Mouse (Mus musculus) small intestine, adult 2 months (tissue): ENCODE measurements around the gene Rere. TPM values are rescaled to one million over a fixed set of nuclear protein-coding genes. Genes with fewer than 3 reads are reported as not detected.

Experiments
- H3K27ac ChIP-seq: fragments of 200-500 bp; 2 replicates; pipeline ENCODE4 v1.5.1; 2012; ENCODE audit warnings: low read depth, low read length, control low read depth, inconsistent platforms; ENCODE audit not compliant: insufficient read depth
- H3K27me3 ChIP-seq: fragments of 200-500 bp; 2 replicates; pipeline ENCODE4 v1.6.1; 2012; ENCODE audit warnings: mild to moderate bottlenecking, moderate library complexity, low read length, inconsistent platforms; ENCODE audit not compliant: control insufficient read depth, insufficient read depth
- H3K36me3 ChIP-seq: fragments of 200-500 bp; 2 replicates; pipeline ENCODE4 v1.6.1; 2012; ENCODE audit warnings: mild to moderate bottlenecking, low read length, control low read depth, inconsistent platforms; ENCODE audit not compliant: control insufficient read depth, insufficient read depth
- H3K4me1 ChIP-seq: fragments of 200-500 bp; 2 replicates; pipeline ENCODE4 v1.6.1; 2012; ENCODE audit warnings: low read length, inconsistent platforms, mixed read lengths; ENCODE audit not compliant: control insufficient read depth, insufficient read depth, insufficient read length
- H3K4me3 ChIP-seq: fragments of 200-500 bp; 2 replicates; pipeline ENCODE4 v1.5.1; 2012; ENCODE audit warnings: low read depth, mild to moderate bottlenecking, control low read depth, inconsistent platforms, low read length, moderate library complexity
- CTCF ChIP-seq: fragments of 200-500 bp; IDR thresholded peaks from 2 replicates; pipeline ENCODE4 v1.5.1; 2012; ENCODE audit warnings: low read depth, mild to moderate bottlenecking, control low read depth, inconsistent platforms, low read length, moderate library complexity, mixed read lengths; ENCODE audit not compliant: insufficient replicate concordance, insufficient read length; ENCODE audit errors: extremely low read depth
- POLR2A ChIP-seq: fragments of 200-500 bp; IDR thresholded peaks from 2 replicates; pipeline ENCODE4 v1.6.1; 2012; ENCODE audit warnings: low read depth, mild to moderate bottlenecking, control low read depth, inconsistent platforms, low read length, moderate library complexity
- WGBS: fragments of 180-500 bp; shearing (Covaris S2); methylation state at CpG from one replicate; pipeline ENCODE4 v1.1.7; 2018; 5-methylcytosine and 5-hydroxymethylcytosine counted together
- polyA plus RNA-seq: library from polyadenylated mRNA; depleted of rRNA; stranded (reverse); fragments of >200 nt; gene quantifications from 2 replicates; pipeline ENCODE4 v1.2.3, GENCODE M21; 2012

Gene Rere
- polyA plus RNA-seq, 1 experiment = 72.8 TPM

DNA sequence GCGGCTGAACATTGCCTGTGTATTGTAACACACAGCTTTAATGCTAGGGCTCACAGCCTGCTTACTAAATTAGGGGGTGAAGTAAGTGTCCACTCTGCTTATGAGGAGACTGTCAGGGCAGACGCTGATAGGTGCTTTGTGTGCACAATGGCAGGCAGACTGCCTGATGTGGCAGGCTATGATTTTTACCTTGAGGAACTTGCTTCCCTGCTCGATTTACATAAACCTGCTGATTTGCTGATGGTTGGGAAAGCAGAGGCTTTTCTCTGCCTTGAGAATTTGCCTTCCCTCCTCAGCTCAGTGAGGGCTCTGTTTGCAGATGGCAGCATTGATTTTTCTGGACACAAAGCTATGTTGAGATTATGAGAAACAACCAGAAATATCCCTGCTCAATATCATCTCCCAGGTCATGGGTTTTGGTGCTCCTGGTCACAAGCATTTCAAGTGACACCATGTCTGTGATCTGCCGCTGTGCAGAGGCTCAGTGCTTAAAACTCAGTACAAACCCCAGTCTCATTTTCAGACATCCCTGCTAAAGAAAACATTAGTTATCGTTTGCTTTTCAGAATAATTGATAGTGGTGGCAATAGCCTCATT lies 145.5 kb downstream of the Rere start:
- WGBS = 72% methylated on average over 5 of the region's 5 CpGs

DNA sequence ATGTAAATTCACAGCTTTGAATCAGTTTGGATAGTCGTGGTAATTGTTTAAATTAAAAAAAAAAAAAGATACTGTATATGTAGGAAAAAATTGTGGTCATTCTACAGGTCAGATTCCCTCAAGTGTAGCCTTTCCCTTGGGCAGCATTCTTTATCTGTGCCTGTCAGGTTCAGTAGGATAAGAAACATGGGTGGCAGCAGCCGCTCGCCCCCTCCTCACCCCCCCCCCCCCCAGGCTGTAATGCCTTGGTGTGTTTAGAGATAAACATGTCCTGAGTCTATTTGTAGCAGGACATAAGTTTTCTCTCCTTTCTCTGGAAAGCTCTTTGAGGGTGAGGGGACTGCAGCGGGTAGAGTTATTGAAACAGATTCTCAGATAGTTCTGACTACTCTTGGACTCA lies 147.3 kb downstream of the Rere start:
- Histone ChIP-seq H3K4me3 (no peak overlapping the region), H3K27me3 (no peaks in the 10 kb centered on the region), H3K4me1 (peaks cover 4% of the 10 kb centered on the region; the same call in 1 of the 2 replicates), H3K36me3 (peaks cover 12% of the 10 kb centered on the region; the same call in 1 of the 2 replicates), H3K27ac (no peak overlapping the region)
- WGBS = 72% methylated on average over 4 of the region's 4 CpGs
- TF ChIP-seq POLR2A = no peak
- no peak for TF ChIP-seq CTCF

More for the DNA sequence above, 145.5 kb downstream of the Rere start:
- TF ChIP-seq POLR2A = no peak
- TF ChIP-seq CTCF = no peak
- Histone ChIP-seq H3K4me3 (no peak overlapping the region), H3K36me3 (peaks cover 12% of the 10 kb centered on the region; the same call in 1 of the 2 replicates), H3K27ac (no peak overlapping the region), H3K4me1 (peaks cover 4% of the 10 kb centered on the region; the same call in 1 of the 2 replicates), H3K27me3 (no peaks in the 10 kb centered on the region)

DNA sequence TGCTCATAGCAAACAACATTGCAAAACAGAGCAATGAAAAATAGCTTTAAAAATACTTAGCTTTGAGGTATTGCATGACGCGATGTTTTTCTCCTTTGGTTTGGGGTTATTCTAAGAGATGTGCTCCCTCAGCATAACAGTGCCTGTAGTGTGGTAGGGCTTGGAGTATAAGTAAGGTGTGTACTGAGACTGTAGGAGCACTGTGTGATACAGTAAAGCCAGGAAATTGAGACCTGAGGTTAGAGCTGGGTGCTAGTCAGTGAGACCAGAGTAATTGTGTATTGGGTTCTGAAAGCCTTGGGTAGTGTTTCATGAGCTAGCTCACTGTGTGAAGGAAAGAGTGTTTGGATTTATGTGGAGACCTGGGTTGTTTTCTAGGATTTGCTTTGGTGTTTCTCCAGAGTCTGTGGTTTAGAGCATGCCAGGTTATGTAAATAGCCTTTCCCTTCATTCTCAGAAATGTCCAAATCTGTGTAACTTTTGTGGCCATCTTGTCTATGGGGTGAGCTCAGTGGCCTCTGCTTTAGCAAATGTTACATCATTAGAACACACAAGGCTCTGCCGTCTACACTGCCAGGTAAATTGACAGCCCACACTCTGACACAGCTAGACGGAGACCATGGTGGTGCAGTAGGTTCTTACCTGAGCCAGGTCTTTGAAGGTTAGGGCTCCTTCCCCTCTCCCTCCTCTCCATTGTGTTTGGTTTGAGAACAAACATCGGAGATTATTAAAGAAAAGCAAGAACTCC lies 152.6 kb downstream of the Rere start:
- Histone ChIP-seq H3K27me3 (no peaks in the 10 kb centered on the region), H3K4me3 (no peak overlapping the region), H3K27ac (no peak overlapping the region), H3K36me3 (peaks cover 14% of the 10 kb centered on the region; the same call in 1 of the 2 replicates), H3K4me1 (no peaks in the 10 kb centered on the region)
- no peak for TF ChIP-seq POLR2A
- TF ChIP-seq CTCF = no peak
- 88% methylated on average over 5 of the region's 5 CpGs for WGBS

DNA sequence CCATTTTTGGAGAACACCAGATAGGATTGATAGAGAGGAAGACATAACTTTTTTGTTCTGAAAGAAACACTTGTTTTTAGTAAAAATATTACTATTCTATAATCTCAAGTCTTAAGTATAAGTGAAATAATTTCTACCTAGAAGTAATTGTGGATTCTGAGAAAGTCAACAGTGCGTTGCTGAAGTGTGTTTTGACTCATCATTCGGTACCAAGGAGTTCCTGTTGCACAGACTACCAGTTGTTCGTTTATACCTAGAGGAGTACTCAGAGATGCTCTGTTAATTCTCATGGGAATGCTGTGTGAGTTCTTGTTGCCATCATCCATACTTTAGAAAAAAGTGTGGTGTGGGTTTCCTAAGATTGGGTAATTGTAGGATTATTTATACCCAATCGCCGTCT lies 154.1 kb downstream of the Rere start:
- TF ChIP-seq POLR2A = no peak
- TF ChIP-seq CTCF = no peak
- 89% methylated on average over 5 of the region's 5 CpGs for WGBS
- peaks cover 11% of the 10 kb centered on the region for H3K36me3 ChIP-seq
- H3K4me1 ChIP-seq = no peaks in the 10 kb centered on the region
- H3K27ac ChIP-seq = no peak overlapping the region
- H3K4me3 ChIP-seq = no peak overlapping the region
- no peaks in the 10 kb centered on the region for H3K27me3 ChIP-seq

DNA sequence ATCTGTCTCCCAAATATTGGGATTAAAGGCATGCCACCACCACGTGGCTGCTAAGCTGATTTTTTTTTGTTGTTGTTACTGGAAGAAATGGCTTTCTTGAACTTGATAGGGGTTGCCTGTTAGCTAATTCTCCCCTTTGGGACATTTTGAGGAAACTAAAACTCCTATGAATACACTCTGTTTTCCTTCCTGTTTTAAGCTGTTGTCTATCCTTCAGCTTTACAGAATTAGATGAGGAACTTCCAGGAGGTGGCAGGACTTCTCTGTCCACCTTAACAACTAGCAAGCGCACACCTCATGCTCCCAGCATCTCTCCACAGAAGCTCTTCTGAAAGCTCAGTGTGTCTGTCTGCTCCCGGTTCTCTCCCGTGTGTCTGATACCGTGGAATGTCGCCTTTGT lies 157.2 kb downstream of the Rere start:
- no peak overlapping the region for H3K4me3 ChIP-seq
- no peaks in the 10 kb centered on the region for H3K27me3 ChIP-seq
- no peak overlapping the region for H3K27ac ChIP-seq
- TF ChIP-seq POLR2A = no peak
- peaks cover 5% of the 10 kb centered on the region; the same call in 1 of the 2 replicates for H3K36me3 ChIP-seq
- H3K4me1 ChIP-seq = no peaks in the 10 kb centered on the region
- WGBS = 82% methylated on average over 6 of the region's 6 CpGs

DNA sequence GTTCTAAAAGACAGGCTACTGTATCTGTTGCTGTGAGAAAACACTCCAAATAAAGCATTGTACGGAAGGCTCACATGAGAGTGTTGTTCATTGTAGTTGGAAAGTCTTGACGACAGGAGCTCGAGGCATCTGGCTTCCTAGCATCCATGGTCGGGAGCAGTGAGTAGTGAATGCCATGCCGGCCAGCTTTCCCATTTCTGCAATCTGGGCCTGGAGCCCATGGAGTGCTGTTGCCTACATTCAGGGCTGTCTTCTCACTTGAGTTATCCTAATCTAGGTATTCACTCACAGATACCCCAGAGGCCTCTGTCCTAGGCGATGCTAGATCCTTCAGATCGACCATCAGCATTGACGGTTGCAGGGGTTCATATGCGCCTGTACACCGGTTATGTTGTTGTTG lies 160.5 kb downstream of the Rere start:
- 88% methylated on average over 10 of the region's 10 CpGs for WGBS
- TF ChIP-seq POLR2A = no peak
- no peak for TF ChIP-seq CTCF
- no peaks in the 10 kb centered on the region for H3K4me1 ChIP-seq
- no peaks in the 10 kb centered on the region for H3K27me3 ChIP-seq
- H3K4me3 ChIP-seq = no peak overlapping the region
- no peak overlapping the region for H3K27ac ChIP-seq
- peaks cover 3% of the 10 kb centered on the region; the same call in 1 of the 2 replicates for H3K36me3 ChIP-seq

DNA sequence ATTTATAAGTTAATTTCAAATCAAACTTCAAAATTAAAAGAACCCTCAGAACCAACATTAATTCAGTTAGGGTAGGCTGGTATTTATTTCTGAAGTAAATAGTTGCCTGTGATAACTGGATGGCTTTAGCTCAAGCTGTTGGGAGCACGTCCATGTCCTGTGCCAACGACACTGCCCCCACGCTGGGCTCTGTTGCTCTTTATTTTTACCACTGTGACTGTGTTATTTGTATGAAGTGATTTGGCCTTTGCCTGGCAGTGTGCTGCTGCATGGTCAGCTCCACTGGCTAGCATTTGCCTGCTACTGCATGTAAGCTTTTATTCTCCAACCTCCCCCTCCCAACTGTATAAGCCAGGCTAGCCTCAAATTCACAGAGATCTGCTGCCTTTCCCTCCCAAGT lies 162.6 kb downstream of the Rere start:
- TF ChIP-seq POLR2A (no peak), CTCF (no peak)
- Histone ChIP-seq H3K4me3 (no peak overlapping the region), H3K4me1 (peaks cover 2% of the 10 kb centered on the region; the same call in 1 of the 2 replicates), H3K27ac (no peak overlapping the region), H3K27me3 (no peaks in the 10 kb centered on the region), H3K36me3 (peaks cover 3% of the 10 kb centered on the region; the same call in 1 of the 2 replicates)
- WGBS = 91% methylated on average over 3 of the region's 3 CpGs
